Mouse (Mus musculus) heart, postnatal 0 days (tissue): ENCODE results near the gene Rnps1. TPM values are rescaled to one million over a fixed set of nuclear protein-coding genes. Genes with fewer than 3 reads are reported as not detected.
A peak's percentile ranks its signal among the peaks of the same experiment; 100 is the strongest.

Source experiments
- ATAC-seq: fragments of 200-750 bp; cut with Nextera tagmentation; 2 replicates; pipeline ENCODE4 v1.8.0; 2017; ENCODE audit warnings: low read depth, moderate number of reproducible peaks, moderate library complexity; ENCODE audit not compliant: insufficient read depth
- DNase-seq: peaks from one replicate; pipeline ENCODE4 v3.0.0-alpha.2; 2016; ENCODE audit warnings: low spot score
- H3K27ac ChIP-seq: fragments of 300-500 bp; sonication (generic); 2 replicates; pipeline ENCODE4 v1.5.1; 2014; ENCODE audit warnings: low read depth, mild to moderate bottlenecking
- H3K27me3 ChIP-seq: fragments of 300-500 bp; sonication (generic); 2 replicates; pipeline ENCODE4 v1.6.1; 2014; ENCODE audit warnings: low read length, mixed read lengths; ENCODE audit not compliant: control insufficient read depth, insufficient read depth
- H3K36me3 ChIP-seq: fragments of 300-500 bp; sonication (generic); replicated peaks from 2 replicates; pipeline ENCODE4 v1.6.1; 2014; ENCODE audit warnings: low read length, mixed read lengths; ENCODE audit not compliant: control insufficient read depth, insufficient read depth
- H3K4me1 ChIP-seq: fragments of 300-500 bp; sonication (generic); 2 replicates; pipeline ENCODE4 v1.6.1; 2014; ENCODE audit warnings: antibody characterized with exemption; ENCODE audit not compliant: control insufficient read depth, insufficient read depth
- H3K4me2 ChIP-seq: fragments of 300-500 bp; sonication (generic); 2 replicates; pipeline ENCODE4 v1.6.1; 2014; ENCODE audit warnings: low read depth, mild to moderate bottlenecking, low read length, moderate library complexity
- H3K4me3 ChIP-seq: fragments of 300-500 bp; sonication (generic); 2 replicates; pipeline ENCODE4 v1.5.1; 2014; ENCODE audit warnings: low read depth, low read length
- H3K9ac ChIP-seq: fragments of 300-500 bp; sonication (generic); replicated peaks from 2 replicates; pipeline ENCODE4 v1.6.1; 2014; ENCODE audit warnings: low read depth, low read length, mixed read lengths
- H3K9me3 ChIP-seq: fragments of 300-500 bp; sonication (generic); replicated peaks from 2 replicates; pipeline ENCODE4 v1.6.1; 2016; ENCODE audit warnings: low read length; ENCODE audit not compliant: control insufficient read depth
- CTCF ChIP-seq: IDR thresholded peaks from 2 replicates; pipeline ENCODE4 v1.5.1; 2016; ENCODE audit warnings: antibody characterized with exemption, control low read depth, low read depth
- EP300 ChIP-seq: IDR thresholded peaks from 2 replicates; pipeline ENCODE4 v1.6.1; 2016; ENCODE audit warnings: antibody characterized with exemption, low read depth
- WGBS: fragments of 180-500 bp; shearing (Covaris S2); extraction: QIAGEN DNeasy Blood & Tissue Kit; methylation state at CpG from one replicate; pipeline ENCODE4 v1.1.7; 2014; 5-methylcytosine and 5-hydroxymethylcytosine counted together
- polyA plus RNA-seq: library from polyadenylated mRNA; unstranded; fragments of >200 nt; fragmentation: Nextera tagmentation; extraction: Ambion mirVana; gene quantifications from 2 replicates; pipeline ENCODE4 v1.2.1, GENCODE M21; 2015
- total RNA-seq: library from RNA; depleted of rRNA; stranded (reverse); fragments of >200 nt; gene quantifications from 2 replicates; pipeline ENCODE4 v1.2.3, GENCODE M21; 2014; ENCODE audit warnings: low replicate concordance; rRNA removed

Rnps1 gene
- total and polyA plus RNA-seq, 2 experiments from 2014 or later, result 123 to 135 TPM

- peak overlapping the region; percentile 86 for H3K4me2 ChIP-seq
Measured at GRCm38 (mm10) chr17:24470701-24471527, 56.5 kb downstream of the Rnps1 start.

GRCm38 (mm10) chr17:24472512-24472911 is 58.1 kb downstream of the Rnps1 start:
- TF ChIP-seq EP300 (no peak), CTCF (no peak)
- peak overlapping the region; percentile 14; the same call in 1 of the 2 replicates for H3K27ac ChIP-seq
- H3K9ac ChIP-seq, result 0 out of 2 replicates have a peak overlapping the region, but pooled peaks have one; percentile 67
- peaks cover 38% of the 10 kb centered on the region for H3K36me3 ChIP-seq
- H3K9me3 ChIP-seq, result no peaks in the 10 kb centered on the region
- ATAC-seq (no peak), DNase-seq (peak; percentile 52)
- H3K4me2 ChIP-seq, result peak overlapping the region; percentile 86; the same call in 1 of the 2 replicates
- peaks cover 21% of the 10 kb centered on the region for H3K4me1 ChIP-seq
- 43% methylated on average over 4 of the region's 4 CpGs for WGBS
- no peaks in the 10 kb centered on the region for H3K27me3 ChIP-seq
- H3K4me3 ChIP-seq, result no peak overlapping the region

More at GRCm38 (mm10) chr17:24470701-24471527, 56.5 kb downstream of the Rnps1 start:
- Histone ChIP-seq H3K9ac (peak overlapping the region; percentile 67), H3K27me3 (no peaks in the 10 kb centered on the region), H3K4me3 (peak overlapping the region; percentile 66), H3K9me3 (no peaks in the 10 kb centered on the region), H3K4me1 (peaks cover 21% of the 10 kb centered on the region), H3K36me3 (peaks cover 23% of the 10 kb centered on the region), H3K27ac (peak overlapping the region; percentile 84)
- 1% methylated on average over 68 of the region's 68 CpGs for WGBS
- DNase-seq (no peak), ATAC-seq (peak; percentile 33)
- no peak for TF ChIP-seq EP300
- TF ChIP-seq CTCF, result no peak

- DNase-seq (no peak), ATAC-seq (no peak)
- no peak for TF ChIP-seq EP300
- no peak for TF ChIP-seq CTCF
- Histone ChIP-seq H3K27me3 (no peaks in the 10 kb centered on the region), H3K4me3 (no peak within 1 kb of the TSS), H3K36me3 (peaks cover 38% of the 10 kb centered on the region), H3K4me1 (peaks cover 21% of the 10 kb centered on the region), H3K4me2 (0 out of 2 replicates have a peak within 1 kb of the TSS, but pooled peaks have one; percentile 21), H3K9ac (no peak within 1 kb of the TSS; the same call in 1 of the 2 replicates), H3K27ac (peak within 1 kb of the TSS; percentile 13), H3K9me3 (no peaks in the 10 kb centered on the region)
- 74% methylated on average over 6 of the region's 6 CpGs for WGBS
Measured at GRCm38 (mm10) chr17:24473612-24474275, 59.4 kb downstream of the Rnps1 start, which contains the start of gene Bricd5. Gene Bricd5, plus strand, starts transcription at chr17:24473884.

GRCm38 (mm10) chr17:24474557-24474956 is 60.2 kb downstream of the Rnps1 start:
- Histone ChIP-seq H3K4me2 (no peak overlapping the region), H3K27ac (no peak overlapping the region), H3K4me3 (no peak overlapping the region), H3K4me1 (peaks cover 21% of the 10 kb centered on the region), H3K27me3 (no peaks in the 10 kb centered on the region), H3K9me3 (no peaks in the 10 kb centered on the region), H3K9ac (no peak overlapping the region), H3K36me3 (peaks cover 38% of the 10 kb centered on the region)
- WGBS, result 80% methylated on average over 5 of the region's 5 CpGs
- DNase-seq (no peak), ATAC-seq (no peak)
- TF ChIP-seq EP300 (no peak), CTCF (no peak)

Other genes with a start within 250 kb of the Rnps1 start
- gene Atp6v0c, start 244.9 kb upstream of the Rnps1 start, total RNA-seq, result 238 and 355 TPM in 2 replicates
- gene Atp6v0c, start 244.9 kb upstream of the Rnps1 start, polyA plus RNA-seq, result 552 and 570 TPM in 2 replicates
- 9.1 and 19.3 TPM in 2 replicates for gene Tbc1d24, start 209.0 kb upstream of the Rnps1 start, total RNA-seq
- 2.8 and 2.9 TPM in 2 replicates for gene Tbc1d24, start 209.0 kb upstream of the Rnps1 start, polyA plus RNA-seq
- 5.1 and 7.3 TPM in 2 replicates for gene Ntn3, start 205.0 kb upstream of the Rnps1 start, total RNA-seq
- 0.59 and 0.74 TPM in 2 replicates for gene Ntn3, start 205.0 kb upstream of the Rnps1 start, polyA plus RNA-seq
- 12.7 and 13.6 TPM in 2 replicates for gene Tedc2, start 193.7 kb upstream of the Rnps1 start, total RNA-seq
- 3.1 and 4.2 TPM in 2 replicates for gene Tedc2, start 193.7 kb upstream of the Rnps1 start, polyA plus RNA-seq
- 12.4 and 13.8 TPM in 2 replicates for gene Ccnf, start 163.1 kb upstream of the Rnps1 start, total RNA-seq
- 7.2 and 7.5 TPM in 2 replicates for gene Ccnf, start 163.1 kb upstream of the Rnps1 start, polyA plus RNA-seq
- gene Abca17, start 63.5 kb upstream of the Rnps1 start, total RNA-seq, result not detected in 2 replicates
- gene Abca17, start 63.5 kb upstream of the Rnps1 start, polyA plus RNA-seq, result not detected in 2 replicates
- gene Abca3, start 62.6 kb upstream of the Rnps1 start, total RNA-seq, result 13.8 and 14.8 TPM in 2 replicates
- 3.5 and 4.4 TPM in 2 replicates for gene Abca3, start 62.6 kb upstream of the Rnps1 start, polyA plus RNA-seq
- 440 and 624 TPM in 2 replicates for gene Eci1, start 12.1 kb downstream of the Rnps1 start, total RNA-seq
- 595 and 640 TPM in 2 replicates for gene Eci1, start 12.1 kb downstream of the Rnps1 start, polyA plus RNA-seq
- gene Dnase1l2, start 28.5 kb downstream of the Rnps1 start, total RNA-seq, result 1.9 and 4.5 TPM in 2 replicates
- 0.36 and 0.44 TPM in 2 replicates for gene Dnase1l2, start 28.5 kb downstream of the Rnps1 start, polyA plus RNA-seq
- gene E4f1, start 55.7 kb downstream of the Rnps1 start, total RNA-seq, result 19.6 and 20.6 TPM in 2 replicates
- gene E4f1, start 55.7 kb downstream of the Rnps1 start, polyA plus RNA-seq, result 14.0 and 17.8 TPM in 2 replicates
- gene Pgp, start 55.8 kb downstream of the Rnps1 start, total RNA-seq, result 48.4 and 62.3 TPM in 2 replicates
- 65.8 and 70.6 TPM in 2 replicates for gene Pgp, start 55.8 kb downstream of the Rnps1 start, polyA plus RNA-seq
- not detected in 2 replicates for gene Bricd5, start 59.3 kb downstream of the Rnps1 start, total RNA-seq
- not detected in 2 replicates for gene Bricd5, start 59.3 kb downstream of the Rnps1 start, polyA plus RNA-seq
- gene Mlst8, start 64.5 kb downstream of the Rnps1 start, total RNA-seq, result 12.4 and 44.9 TPM in 2 replicates
- gene Mlst8, start 64.5 kb downstream of the Rnps1 start, polyA plus RNA-seq, result 10.1 and 11.5 TPM in 2 replicates
- gene Caskin1, start 74.0 kb downstream of the Rnps1 start, total RNA-seq, result 0.11 TPM in 1 of 2 replicates, not detected in the other
- 0.14 TPM in 2 replicates for gene Caskin1, start 74.0 kb downstream of the Rnps1 start, polyA plus RNA-seq
- 206 and 281 TPM in 2 replicates for gene Traf7, start 113.4 kb downstream of the Rnps1 start, total RNA-seq
- 46.0 and 48.9 TPM in 2 replicates for gene Traf7, start 113.4 kb downstream of the Rnps1 start, polyA plus RNA-seq
- gene Rab26, start 119.6 kb downstream of the Rnps1 start, total RNA-seq, result 0.27 TPM in 1 of 2 replicates, not detected in the other
- 0.46 and 0.54 TPM in 2 replicates for gene Rab26, start 119.6 kb downstream of the Rnps1 start, polyA plus RNA-seq
- 44.5 and 57.5 TPM in 2 replicates for gene Pkd1, start 135.3 kb downstream of the Rnps1 start, total RNA-seq
- gene Pkd1, start 135.3 kb downstream of the Rnps1 start, polyA plus RNA-seq, result 7.1 and 9.8 TPM in 2 replicates
- 55.4 and 88.7 TPM in 2 replicates for gene Tsc2, start 218.1 kb downstream of the Rnps1 start, total RNA-seq
- 29.2 and 34.4 TPM in 2 replicates for gene Tsc2, start 218.1 kb downstream of the Rnps1 start, polyA plus RNA-seq
- gene Nthl1, start 218.1 kb downstream of the Rnps1 start, total RNA-seq, result 3.7 and 10.0 TPM in 2 replicates
- gene Nthl1, start 218.1 kb downstream of the Rnps1 start, polyA plus RNA-seq, result 5.7 and 7.3 TPM in 2 replicates
- gene Slc9a3r2, start 235.8 kb downstream of the Rnps1 start, total RNA-seq, result 87.9 and 118 TPM in 2 replicates
- 61.9 and 68.1 TPM in 2 replicates for gene Slc9a3r2, start 235.8 kb downstream of the Rnps1 start, polyA plus RNA-seq
- not detected in 2 replicates for gene Npw, start 243.9 kb downstream of the Rnps1 start, total RNA-seq
- not detected in 2 replicates for gene Npw, start 243.9 kb downstream of the Rnps1 start, polyA plus RNA-seq